Mouse (Mus musculus) mature B cell (primary cell): ENCODE data around the gene Gm13941.

ENCODE experiments used
- in situ Hi-C: fragments of 300-500 bp; cut with MboI; formaldehyde crosslinking; loops from 2 replicates; pipeline ENCODE4 v1.14.3; 2019

Gene Gm13941

GRCm38 (mm10) chr2:111105882-111106281 is at the start of gene Gm13941:
TSS of gene Gm13941 (minus strand) at chr2:111105982.
- in situ Hi-C loops = no loop called here

- in situ Hi-C loops = no loop called here
Measured at GRCm38 (mm10) chr2:111152836-111153235, 47.1 kb upstream of the Gm13941 start, which contains the start of gene Gm15130. TSS of gene Gm15130 (minus strand) at chr2:111152936.

GRCm38 (mm10) chr2:111135739-111136138 is 30.0 kb upstream of the Gm13941 start:
- in situ Hi-C loops = no loop called here

- in situ Hi-C loops = no loop called here
Measured at GRCm38 (mm10) chr2:111058586-111059261, 47.1 kb downstream of the Gm13941 start.
